Mouse (Mus musculus) midbrain, embryonic 13.5 days (tissue): ENCODE data around the gene Cope. TPM values are rescaled to one million over a fixed set of nuclear protein-coding genes. Genes with fewer than 3 reads are reported as not detected.

Experiments
- ATAC-seq: fragments of 200-750 bp; cut with Nextera tagmentation; 2 replicates; pipeline ENCODE4 v1.8.0; 2017; ENCODE audit warnings: mild to moderate bottlenecking, moderate TSS enrichment, moderate library complexity
- H3K27ac ChIP-seq: fragments of 300-500 bp; sonication (generic); 2 replicates; pipeline ENCODE4 v1.5.1; 2015; ENCODE audit warnings: inconsistent platforms, mild to moderate bottlenecking, moderate library complexity
- H3K27me3 ChIP-seq: fragments of 300-500 bp; sonication (generic); 2 replicates; pipeline ENCODE4 v1.6.1; 2015; ENCODE audit warnings: mild to moderate bottlenecking, inconsistent platforms
- H3K36me3 ChIP-seq: fragments of 300-500 bp; sonication (generic); 2 replicates; pipeline ENCODE4 v1.6.1; 2015; ENCODE audit warnings: mild to moderate bottlenecking, inconsistent platforms
- H3K4me1 ChIP-seq: fragments of 300-500 bp; sonication (generic); replicated peaks from 2 replicates; pipeline ENCODE4 v1.6.1; 2015; ENCODE audit warnings: inconsistent platforms
- H3K4me2 ChIP-seq: fragments of 300-500 bp; sonication (generic); replicated peaks from 2 replicates; pipeline ENCODE4 v1.6.1; 2015; ENCODE audit warnings: moderate library complexity, mild to moderate bottlenecking, inconsistent platforms
- H3K4me3 ChIP-seq: fragments of 300-500 bp; sonication (generic); replicated peaks from 2 replicates; pipeline ENCODE4 v1.5.1; 2015; ENCODE audit warnings: mild to moderate bottlenecking, inconsistent platforms
- H3K9ac ChIP-seq: fragments of 300-500 bp; sonication (generic); replicated peaks from 2 replicates; pipeline ENCODE4 v1.6.1; 2015; ENCODE audit warnings: mild to moderate bottlenecking, inconsistent platforms
- H3K9me3 ChIP-seq: fragments of 300-500 bp; sonication (generic); 2 replicates; pipeline ENCODE4 v1.6.1; 2016; ENCODE audit warnings: mild to moderate bottlenecking, inconsistent platforms
- WGBS: fragments of 180-500 bp; shearing (Covaris S2); methylation state at CpG from one replicate; pipeline ENCODE4 v1.1.7; 2015; 5-methylcytosine and 5-hydroxymethylcytosine counted together
- polyA plus RNA-seq: library from polyadenylated mRNA; unstranded; fragments of >200 nt; fragmentation: Nextera tagmentation; extraction: Ambion mirVana; gene quantifications from 2 replicates; pipeline ENCODE4 v1.2.1, GENCODE M21; 2015

Cope gene
- polyA plus RNA-seq, 1 experiment from 2014 or later, result 290 TPM

GRCm38 (mm10) chr8:70332070-70332877 is 30.0 kb downstream of the Cope start:
- peak overlapping the region; percentile 71 for H3K27ac ChIP-seq
- ATAC-seq, result peak; percentile 81
- H3K4me1 ChIP-seq, result peaks cover 37% of the 10 kb centered on the region
- H3K27me3 ChIP-seq, result peaks cover 15% of the 10 kb centered on the region
- peak overlapping the region; percentile 52; the same call in 1 of the 2 replicates for H3K9ac ChIP-seq
- peaks cover 87% of the 10 kb centered on the region for H3K36me3 ChIP-seq
- no peaks in the 10 kb centered on the region for H3K9me3 ChIP-seq
- WGBS, result 26% methylated on average over 36 of the region's 41 CpGs
- 0 out of 2 replicates have a peak overlapping the region, but pooled peaks have one; percentile 17 for H3K4me2 ChIP-seq
- no peak overlapping the region for H3K4me3 ChIP-seq

GRCm38 (mm10) chr8:70332878-70333202 is 30.5 kb downstream of the Cope start:
- no peak overlapping the region for H3K4me2 ChIP-seq
- 0 out of 2 replicates have a peak, but pooled peaks have one; percentile 1 for ATAC-seq
- no peak overlapping the region for H3K27ac ChIP-seq
- peaks cover 90% of the 10 kb centered on the region for H3K36me3 ChIP-seq
- peaks cover 15% of the 10 kb centered on the region for H3K27me3 ChIP-seq
- peaks cover 37% of the 10 kb centered on the region for H3K4me1 ChIP-seq
- H3K9ac ChIP-seq, result no peak overlapping the region
- H3K9me3 ChIP-seq, result no peaks in the 10 kb centered on the region
- 96% methylated on average over 6 of the region's 6 CpGs for WGBS
- no peak overlapping the region for H3K4me3 ChIP-seq

- peaks cover 100% of the 10 kb centered on the region for H3K36me3 ChIP-seq
- no peak for ATAC-seq
- 91% methylated on average over 7 of the region's 7 CpGs for WGBS
Measured at GRCm38 (mm10) chr8:70338931-70339330, 36.6 kb downstream of the Cope start.

GRCm38 (mm10) chr8:70340659-70341058 is 38.3 kb downstream of the Cope start:
- WGBS, result 92% methylated on average over 7 of the region's 7 CpGs

More at GRCm38 (mm10) chr8:70338931-70339330, 36.6 kb downstream of the Cope start:
- Histone ChIP-seq H3K27ac (no peak overlapping the region), H3K4me1 (no peaks in the 10 kb centered on the region), H3K27me3 (no peaks in the 10 kb centered on the region), H3K9ac (no peak overlapping the region), H3K4me2 (no peak overlapping the region), H3K4me3 (no peak overlapping the region), H3K9me3 (no peaks in the 10 kb centered on the region)

GRCm38 (mm10) chr8:70342007-70342406 is 39.7 kb downstream of the Cope start:
- Histone ChIP-seq H3K9ac (no peak overlapping the region), H3K27ac (no peak overlapping the region), H3K4me3 (no peak overlapping the region), H3K4me1 (no peaks in the 10 kb centered on the region), H3K36me3 (peaks cover 84% of the 10 kb centered on the region), H3K9me3 (no peaks in the 10 kb centered on the region), H3K27me3 (no peaks in the 10 kb centered on the region), H3K4me2 (no peak overlapping the region)
- WGBS, result 93% methylated on average over 14 of the region's 14 CpGs
- ATAC-seq, result no peak

More at GRCm38 (mm10) chr8:70340659-70341058, 38.3 kb downstream of the Cope start:
- Histone ChIP-seq H3K4me1 (no peaks in the 10 kb centered on the region), H3K36me3 (peaks cover 88% of the 10 kb centered on the region), H3K27me3 (no peaks in the 10 kb centered on the region), H3K9ac (0 out of 2 replicates have a peak overlapping the region, but pooled peaks have one; percentile 4), H3K4me2 (no peak overlapping the region), H3K27ac (no peak overlapping the region), H3K9me3 (no peaks in the 10 kb centered on the region), H3K4me3 (no peak overlapping the region)
- ATAC-seq, result no peak

GRCm38 (mm10) chr8:70343076-70343475 is 40.8 kb downstream of the Cope start:
- Histone ChIP-seq H3K4me3 (no peak overlapping the region), H3K27me3 (no peaks in the 10 kb centered on the region), H3K4me1 (peaks cover 6% of the 10 kb centered on the region), H3K9me3 (no peaks in the 10 kb centered on the region), H3K36me3 (peaks cover 76% of the 10 kb centered on the region), H3K27ac (no peak overlapping the region), H3K9ac (no peak overlapping the region), H3K4me2 (no peak overlapping the region)
- no peak for ATAC-seq
- 88% methylated on average over 7 of the region's 7 CpGs for WGBS

- Histone ChIP-seq H3K36me3 (peaks cover 74% of the 10 kb centered on the region), H3K9ac (no peak overlapping the region), H3K27me3 (no peaks in the 10 kb centered on the region), H3K9me3 (no peaks in the 10 kb centered on the region), H3K27ac (no peak overlapping the region), H3K4me2 (no peak overlapping the region), H3K4me1 (peaks cover 12% of the 10 kb centered on the region), H3K4me3 (no peak overlapping the region)
- ATAC-seq, result 0 out of 2 replicates have a peak, but pooled peaks have one; percentile 45
- 58% methylated on average over 6 of the region's 6 CpGs for WGBS
Measured at GRCm38 (mm10) chr8:70343696-70344095, 41.4 kb downstream of the Cope start.

GRCm38 (mm10) chr8:70344279-70344678 is 42.0 kb downstream of the Cope start:
- H3K4me1 ChIP-seq, result peaks cover 17% of the 10 kb centered on the region
- peaks cover 74% of the 10 kb centered on the region for H3K36me3 ChIP-seq
- no peak overlapping the region for H3K4me3 ChIP-seq
- no peaks in the 10 kb centered on the region for H3K27me3 ChIP-seq
- 87% methylated on average over 2 of the region's 2 CpGs for WGBS
- H3K9ac ChIP-seq, result no peak overlapping the region
- H3K9me3 ChIP-seq, result no peaks in the 10 kb centered on the region
- no peak overlapping the region for H3K4me2 ChIP-seq
- 0 out of 2 replicates have a peak, but pooled peaks have one; percentile 3 for ATAC-seq
- H3K27ac ChIP-seq, result no peak overlapping the region

- Histone ChIP-seq H3K27me3 (no peaks in the 10 kb centered on the region), H3K27ac (no peak overlapping the region), H3K9me3 (no peaks in the 10 kb centered on the region), H3K4me3 (no peak overlapping the region), H3K36me3 (peaks cover 52% of the 10 kb centered on the region), H3K9ac (no peak overlapping the region), H3K4me2 (no peak overlapping the region), H3K4me1 (peaks cover 49% of the 10 kb centered on the region)
- 92% methylated on average over 4 of the region's 4 CpGs for WGBS
- no peak for ATAC-seq
Measured at GRCm38 (mm10) chr8:70347443-70347842, 45.1 kb downstream of the Cope start.

GRCm38 (mm10) chr8:70347860-70348420 is 45.6 kb downstream of the Cope start:
- H3K27me3 ChIP-seq, result no peaks in the 10 kb centered on the region
- 95% methylated on average over 1 of the region's 1 CpGs for WGBS
- H3K4me2 ChIP-seq, result no peak overlapping the region
- H3K36me3 ChIP-seq, result peaks cover 47% of the 10 kb centered on the region
- H3K4me3 ChIP-seq, result no peak overlapping the region
- H3K4me1 ChIP-seq, result peaks cover 50% of the 10 kb centered on the region
- no peaks in the 10 kb centered on the region for H3K9me3 ChIP-seq
- no peak overlapping the region for H3K27ac ChIP-seq
- no peak overlapping the region; the same call in 1 of the 2 replicates for H3K9ac ChIP-seq
- no peak for ATAC-seq

- peak overlapping the region; percentile 99 for H3K4me3 ChIP-seq
- H3K4me1 ChIP-seq, result peaks cover 57% of the 10 kb centered on the region
- 62% methylated on average over 15 of the region's 15 CpGs for WGBS
- peak overlapping the region; percentile 100 for H3K9ac ChIP-seq
- H3K4me2 ChIP-seq, result peak overlapping the region; percentile 90
- ATAC-seq, result no peak
- H3K9me3 ChIP-seq, result no peaks in the 10 kb centered on the region
- no peaks in the 10 kb centered on the region for H3K27me3 ChIP-seq
- H3K36me3 ChIP-seq, result peaks cover 26% of the 10 kb centered on the region
- no peak overlapping the region for H3K27ac ChIP-seq
Measured at GRCm38 (mm10) chr8:70351035-70351999, 49.0 kb downstream of the Cope start.
